Mouse (Mus musculus) stomach, postnatal 0 days (tissue): Measurements from ENCODE around the gene Scn1b. TPM values are rescaled to one million over a fixed set of nuclear protein-coding genes. Genes with fewer than 3 reads are reported as not detected.
A peak's percentile ranks its signal among the peaks of the same experiment; 100 is the strongest.

Experiments
- ATAC-seq: fragments of 200-750 bp; cut with Nextera tagmentation; 2 replicates; pipeline ENCODE4 v1.8.0; 2017; ENCODE audit not compliant: low FRiP score, low TSS enrichment
- DNase-seq: peaks from one replicate; pipeline ENCODE4 v3.0.0-alpha.2; 2016; ENCODE audit warnings: low spot score
- H3K27ac ChIP-seq: fragments of 300-500 bp; sonication (generic); replicated peaks from 2 replicates; pipeline ENCODE4 v1.5.1; 2014; ENCODE audit warnings: mild to moderate bottlenecking, control low read depth
- H3K27me3 ChIP-seq: fragments of 300-500 bp; sonication (generic); 2 replicates; pipeline ENCODE4 v1.6.1; 2014; ENCODE audit warnings: low read length; ENCODE audit not compliant: control insufficient read depth, insufficient read depth
- H3K36me3 ChIP-seq: fragments of 300-500 bp; sonication (generic); 2 replicates; pipeline ENCODE4 v1.6.1; 2014; ENCODE audit warnings: low read length, mixed read lengths; ENCODE audit not compliant: control insufficient read depth, insufficient read depth
- H3K4me1 ChIP-seq: fragments of 300-500 bp; sonication (generic); replicated peaks from 2 replicates; pipeline ENCODE4 v1.6.1; 2014; ENCODE audit warnings: antibody characterized with exemption; ENCODE audit not compliant: control insufficient read depth, insufficient read depth
- H3K4me2 ChIP-seq: fragments of 300-500 bp; sonication (generic); replicated peaks from 2 replicates; pipeline ENCODE4 v1.6.1; 2014; ENCODE audit warnings: low read depth, mild to moderate bottlenecking, control low read depth, moderate library complexity
- H3K4me3 ChIP-seq: fragments of 300-500 bp; sonication (generic); 2 replicates; pipeline ENCODE4 v1.5.1; 2014; ENCODE audit warnings: low read depth, low read length, control low read depth
- H3K9ac ChIP-seq: fragments of 300-500 bp; sonication (generic); 2 replicates; pipeline ENCODE4 v1.6.1; 2014; ENCODE audit warnings: mild to moderate bottlenecking, low read length, control low read depth, mixed read lengths
- H3K9me3 ChIP-seq: fragments of 300-500 bp; sonication (generic); 2 replicates; pipeline ENCODE4 v1.6.1; 2016; ENCODE audit warnings: low read length; ENCODE audit not compliant: control insufficient read depth
- CTCF ChIP-seq: IDR thresholded peaks from 2 replicates; pipeline ENCODE4 v1.5.1; 2016; ENCODE audit warnings: antibody characterized with exemption, low read depth, mild to moderate bottlenecking, moderate library complexity
- EP300 ChIP-seq: optimal IDR thresholded peaks from 2 replicates; pipeline ENCODE3; 2016; ENCODE audit warnings: antibody characterized with exemption
- WGBS: fragments of 180-500 bp; shearing (Covaris S2); extraction: QIAGEN DNeasy Blood & Tissue Kit; methylation state at CpG from one replicate; pipeline ENCODE4 v1.1.7; 2014; 5-methylcytosine and 5-hydroxymethylcytosine counted together
- polyA plus RNA-seq: library from polyadenylated mRNA; unstranded; fragments of >200 nt; fragmentation: Nextera tagmentation; extraction: Ambion mirVana; gene quantifications from 2 replicates; pipeline ENCODE4 v1.2.1, GENCODE M21; 2015

The Scn1b gene
- polyA plus RNA-seq, 1 experiment from 2014 or later: 2.5 TPM

- DNase-seq: no peak
- peak overlapping the region; percentile 87 for H3K27ac ChIP-seq
- no peak overlapping the region; the same call in 1 of the 2 replicates for H3K9ac ChIP-seq
- WGBS: 23% methylated on average over 9 of the region's 9 CpGs
- no peak for ATAC-seq
- H3K4me1 ChIP-seq: no peaks in the 10 kb centered on the region; the same call in 1 of the 2 replicates
- peak overlapping the region; percentile 10; the same call in 1 of the 2 replicates for H3K4me3 ChIP-seq
- TF ChIP-seq CTCF (peak; percentile 41), EP300 (no peak)
- H3K4me2 ChIP-seq: peak overlapping the region; percentile 25; the same call in 1 of the 2 replicates
- H3K36me3 ChIP-seq: no peaks in the 10 kb centered on the region; the same call in 1 of the 2 replicates
- H3K9me3 ChIP-seq: no peaks in the 10 kb centered on the region
- no peaks in the 10 kb centered on the region for H3K27me3 ChIP-seq
Measured at GRCm38 (mm10) chr7:31072326-31072725, 54.5 kb downstream of the Scn1b start.

GRCm38 (mm10) chr7:31070324-31070723, 56.5 kb downstream of the Scn1b start:
- no peaks in the 10 kb centered on the region; the same call in 1 of the 2 replicates for H3K36me3 ChIP-seq
- DNase-seq (no peak), ATAC-seq (no peak)
- no peaks in the 10 kb centered on the region; the same call in 1 of the 2 replicates for H3K4me1 ChIP-seq
- WGBS: 57% methylated on average over 6 of the region's 6 CpGs
- H3K27ac ChIP-seq: no peak overlapping the region
- no peak for TF ChIP-seq EP300
- no peak for TF ChIP-seq CTCF
- H3K9me3 ChIP-seq: no peaks in the 10 kb centered on the region
- H3K4me3 ChIP-seq: no peak overlapping the region
- no peak overlapping the region for H3K4me2 ChIP-seq
- H3K27me3 ChIP-seq: no peaks in the 10 kb centered on the region
- no peak overlapping the region for H3K9ac ChIP-seq

GRCm38 (mm10) chr7:31069491-31069890, 57.3 kb downstream of the Scn1b start:
- Histone ChIP-seq H3K9me3 (no peaks in the 10 kb centered on the region), H3K4me2 (no peak overlapping the region), H3K27ac (no peak overlapping the region), H3K4me1 (no peaks in the 10 kb centered on the region; the same call in 1 of the 2 replicates), H3K36me3 (no peaks in the 10 kb centered on the region; the same call in 1 of the 2 replicates), H3K9ac (no peak overlapping the region), H3K27me3 (no peaks in the 10 kb centered on the region), H3K4me3 (no peak overlapping the region)
- 83% methylated on average over 14 of the region's 14 CpGs for WGBS
- ATAC-seq (no peak), DNase-seq (no peak)
- TF ChIP-seq EP300: no peak

- peak; percentile 65 for DNase-seq
- Histone ChIP-seq H3K27me3 (no peaks in the 10 kb centered on the region), H3K36me3 (no peaks in the 10 kb centered on the region; the same call in 1 of the 2 replicates), H3K4me3 (no peak overlapping the region), H3K4me2 (no peak overlapping the region), H3K9me3 (no peaks in the 10 kb centered on the region), H3K9ac (no peak overlapping the region), H3K27ac (peak overlapping the region; percentile 61; the same call in 1 of the 2 replicates), H3K4me1 (no peaks in the 10 kb centered on the region; the same call in 1 of the 2 replicates)
- TF ChIP-seq EP300: no peak
- TF ChIP-seq CTCF: no peak
- WGBS: 26% methylated on average over 5 of the region's 5 CpGs
- peak; percentile 35; the same call in 1 of the 2 replicates for ATAC-seq
Measured at GRCm38 (mm10) chr7:31067836-31068235, 59.0 kb downstream of the Scn1b start.

Other genes with a start within 250 kb of the Scn1b start
- gene Cd22, start 246.7 kb downstream of the Scn1b start, polyA plus RNA-seq: 0.05 and 0.07 TPM in 2 replicates
- 0.33 and 0.36 TPM in 2 replicates for gene Mag, start 212.1 kb downstream of the Scn1b start, polyA plus RNA-seq
- 0.52 and 0.54 TPM in 2 replicates for gene Hamp2, start 202.3 kb downstream of the Scn1b start, polyA plus RNA-seq
- gene Hamp, start 183.0 kb downstream of the Scn1b start, polyA plus RNA-seq: 0.45 and 1.6 TPM in 2 replicates
- 12.0 and 14.2 TPM in 2 replicates for gene Usf2, start 170.2 kb downstream of the Scn1b start, polyA plus RNA-seq
- 101 and 111 TPM in 2 replicates for gene Lsr, start 153.5 kb downstream of the Scn1b start, polyA plus RNA-seq
- 5.3 and 5.7 TPM in 2 replicates for gene Fam187b, start 153.2 kb downstream of the Scn1b start, polyA plus RNA-seq
- 13.3 and 16.0 TPM in 2 replicates for gene Fxyd5, start 84.5 kb downstream of the Scn1b start, polyA plus RNA-seq
- 19.9 and 20.3 TPM in 2 replicates for gene Fxyd7, start 75.5 kb downstream of the Scn1b start, polyA plus RNA-seq
- gene Fxyd1, start 69.8 kb downstream of the Scn1b start, polyA plus RNA-seq: 177 and 187 TPM in 2 replicates
- 0.46 and 0.87 TPM in 2 replicates for gene Lgi4, start 67.7 kb downstream of the Scn1b start, polyA plus RNA-seq
- gene Fxyd3, start 50.3 kb downstream of the Scn1b start, polyA plus RNA-seq: 1,122 and 1,152 TPM in 2 replicates
- gene Hpn, start 11.7 kb downstream of the Scn1b start, polyA plus RNA-seq: 17.9 and 21.7 TPM in 2 replicates
- gene Gramd1a, start 28.9 kb upstream of the Scn1b start, polyA plus RNA-seq: 14.4 and 17.4 TPM in 2 replicates
- not detected in 2 replicates for gene Scgb2b2, start 163.5 kb upstream of the Scn1b start, polyA plus RNA-seq
- gene Scgb1b2, start 164.8 kb upstream of the Scn1b start, polyA plus RNA-seq: not detected in 2 replicates
- not detected in 2 replicates for gene Scgb2b3, start 235.1 kb upstream of the Scn1b start, polyA plus RNA-seq
- gene Scgb1b3, start 248.6 kb upstream of the Scn1b start, polyA plus RNA-seq: not detected in 2 replicates